Mouse (Mus musculus) liver, adult 2 months (tissue): ENCODE results near the gene Thbs3.

Source experiments
- CTCF ChIP-seq: fragments of 200-500 bp; IDR thresholded peaks from 2 replicates; pipeline ENCODE4 v1.5.1; 2011; ENCODE audit warnings: low read depth, low read length, control low read depth
- POLR2A ChIP-seq: fragments of 200-500 bp; IDR thresholded peaks from 2 replicates; pipeline ENCODE4 v1.6.1; 2011; ENCODE audit warnings: low read length, control low read depth; ENCODE audit not compliant: insufficient read depth; ENCODE audit errors: extremely low read depth

DNA sequence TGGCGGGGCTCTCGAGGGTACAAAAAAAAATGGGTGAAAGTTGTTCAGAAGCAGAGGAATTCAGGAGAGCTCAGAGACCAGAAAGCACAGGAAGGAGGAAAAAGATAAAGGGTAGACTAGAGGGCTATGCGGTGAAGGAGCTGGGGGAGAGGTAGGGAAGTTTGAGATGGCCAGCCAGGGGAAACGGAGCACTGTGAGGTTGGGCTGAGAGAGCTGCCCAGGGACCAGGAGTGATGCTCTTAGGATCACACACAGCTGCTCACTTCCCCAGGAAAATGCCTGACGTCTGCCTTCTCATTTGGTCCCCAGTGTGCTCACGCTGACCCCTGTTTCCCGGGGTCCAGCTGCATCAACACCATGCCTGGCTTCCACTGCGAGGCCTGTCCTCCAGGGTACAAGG, 4.6 kb downstream of the Thbs3 start:
- TF ChIP-seq CTCF, result no peak
- no peak for TF ChIP-seq POLR2A
